Mouse (Mus musculus) intestine, embryonic 14.5 days (tissue): ENCODE measurements at regions not wholly inside any gene's neighbourhood (a gene's known extent, or its start where the extent isn't known, plus 50 kb on each side); places are given as distances from the start of the nearest gene placed in this dataset.
A peak's percentile ranks its signal among the peaks of the same experiment; 100 is the strongest.

Experiments used
- ATAC-seq: fragments of 200-750 bp; cut with Nextera tagmentation; replicated peaks from 2 replicates; pipeline ENCODE4 v1.8.0; 2017; ENCODE audit warnings: low read depth, moderate number of reproducible peaks, moderate TSS enrichment, moderate library complexity; ENCODE audit not compliant: low FRiP score, low TSS enrichment
- DNase-seq: peaks from one replicate; pipeline ENCODE4 v3.0.0-alpha.2; 2018; ENCODE audit warnings: low spot score
- H3K27ac ChIP-seq: fragments of 300-500 bp; sonication (generic); 2 replicates; pipeline ENCODE4 v1.5.1; 2014; ENCODE audit warnings: low read depth, mild to moderate bottlenecking, control low read depth
- H3K27me3 ChIP-seq: fragments of 300-500 bp; sonication (generic); replicated peaks from 2 replicates; pipeline ENCODE4 v1.6.1; 2014; ENCODE audit warnings: low read length, control low read depth; ENCODE audit not compliant: control insufficient read depth, insufficient read depth
- H3K36me3 ChIP-seq: fragments of 300-500 bp; sonication (generic); 2 replicates; pipeline ENCODE4 v1.6.1; 2014; ENCODE audit warnings: low read length, control low read depth; ENCODE audit not compliant: control insufficient read depth, insufficient read depth
- H3K4me1 ChIP-seq: fragments of 300-500 bp; sonication (generic); replicated peaks from 2 replicates; pipeline ENCODE4 v1.6.1; 2014; ENCODE audit warnings: low read length, control low read depth, mixed read lengths; ENCODE audit not compliant: control insufficient read depth, insufficient read depth
- H3K4me2 ChIP-seq: fragments of 300-500 bp; sonication (generic); 2 replicates; pipeline ENCODE4 v1.6.1; 2014; ENCODE audit warnings: low read length
- H3K4me3 ChIP-seq: fragments of 300-500 bp; sonication (generic); 2 replicates; pipeline ENCODE4 v1.5.1; 2014; ENCODE audit warnings: low read depth, low read length, control low read depth, mixed read lengths
- H3K9ac ChIP-seq: fragments of 300-500 bp; sonication (generic); 2 replicates; pipeline ENCODE4 v1.6.1; 2014; ENCODE audit warnings: mild to moderate bottlenecking, low read length
- H3K9me3 ChIP-seq: fragments of 300-500 bp; sonication (generic); 2 replicates; pipeline ENCODE4 v1.6.1; 2016; ENCODE audit warnings: low read length, control low read depth; ENCODE audit not compliant: control insufficient read depth
- WGBS: fragments of 180-500 bp; shearing (Covaris S2); extraction: QIAGEN DNeasy Blood & Tissue Kit; methylation state at CpG from one replicate; pipeline ENCODE4 v1.1.7; 2014; 5-methylcytosine and 5-hydroxymethylcytosine counted together

- DNase-seq (no peak), ATAC-seq (no peak)
- Histone ChIP-seq H3K27me3 (no peaks in the 10 kb centered on the region), H3K27ac (no peak overlapping the region), H3K36me3 (no peaks in the 10 kb centered on the region), H3K9ac (no peak overlapping the region), H3K4me3 (no peak overlapping the region), H3K9me3 (no peaks in the 10 kb centered on the region), H3K4me1 (0 out of 2 replicates have a peak, but pooled peaks cover 4% of the 10 kb centered on the region), H3K4me2 (no peak overlapping the region)
- WGBS = 80% methylated on average over 5 of the region's 5 CpGs
Observed at GRCm38 (mm10) chr4:95146268-95146667, 94.2 kb upstream of the Jun start.

GRCm38 (mm10) chr4:95148665-95149064 is 96.6 kb upstream of the Jun start:
- Histone ChIP-seq H3K27ac (no peak overlapping the region), H3K4me2 (no peak overlapping the region), H3K4me1 (peaks cover 10% of the 10 kb centered on the region), H3K9ac (no peak overlapping the region), H3K4me3 (no peak overlapping the region), H3K9me3 (no peaks in the 10 kb centered on the region), H3K36me3 (no peaks in the 10 kb centered on the region), H3K27me3 (no peaks in the 10 kb centered on the region)
- DNase-seq (no peak), ATAC-seq (no peak)
- WGBS = 65% methylated on average over 1 of the region's 1 CpGs

- Histone ChIP-seq H3K4me1 (peaks cover 14% of the 10 kb centered on the region), H3K9ac (no peak overlapping the region), H3K9me3 (no peaks in the 10 kb centered on the region), H3K36me3 (no peaks in the 10 kb centered on the region), H3K4me2 (no peak overlapping the region), H3K4me3 (no peak overlapping the region), H3K27me3 (no peaks in the 10 kb centered on the region), H3K27ac (no peak overlapping the region)
- 94% methylated on average over 8 of the region's 8 CpGs for WGBS
- DNase-seq = no peak
- no peak for ATAC-seq
Observed at GRCm38 (mm10) chr4:95151678-95152077, 99.7 kb upstream of the Jun start.

GRCm38 (mm10) chr4:95152431-95153115 is 100.6 kb upstream of the Jun start:
- 83% methylated on average over 4 of the region's 4 CpGs for WGBS
- H3K4me2 ChIP-seq = no peak overlapping the region
- no peaks in the 10 kb centered on the region for H3K9me3 ChIP-seq
- H3K4me3 ChIP-seq = no peak overlapping the region
- H3K9ac ChIP-seq = no peak overlapping the region
- H3K27me3 ChIP-seq = no peaks in the 10 kb centered on the region
- H3K27ac ChIP-seq = no peak overlapping the region
- no peak for DNase-seq
- peaks cover 14% of the 10 kb centered on the region for H3K4me1 ChIP-seq
- H3K36me3 ChIP-seq = no peaks in the 10 kb centered on the region
- no peak for ATAC-seq

GRCm38 (mm10) chr4:95153737-95154287 is 101.8 kb upstream of the Jun start:
- Histone ChIP-seq H3K27me3 (no peaks in the 10 kb centered on the region), H3K9me3 (no peaks in the 10 kb centered on the region), H3K4me1 (peaks cover 14% of the 10 kb centered on the region), H3K9ac (no peak overlapping the region), H3K27ac (peak overlapping the region; percentile 14), H3K4me3 (no peak overlapping the region), H3K4me2 (no peak overlapping the region; the same call in 1 of the 2 replicates), H3K36me3 (no peaks in the 10 kb centered on the region)
- DNase-seq (no peak), ATAC-seq (peak; percentile 79)
- 8% methylated on average over 6 of the region's 6 CpGs for WGBS

GRCm38 (mm10) chr4:95154377-95154776 is 102.4 kb upstream of the Jun start:
- ATAC-seq (no peak), DNase-seq (no peak)
- Histone ChIP-seq H3K4me3 (no peak overlapping the region), H3K9me3 (no peaks in the 10 kb centered on the region), H3K4me1 (peaks cover 14% of the 10 kb centered on the region), H3K36me3 (no peaks in the 10 kb centered on the region), H3K4me2 (no peak overlapping the region; the same call in 1 of the 2 replicates), H3K27ac (peak overlapping the region; percentile 14), H3K27me3 (no peaks in the 10 kb centered on the region), H3K9ac (no peak overlapping the region)
- WGBS = 68% methylated on average over 14 of the region's 14 CpGs

- H3K4me2 ChIP-seq = no peak overlapping the region
- WGBS = 82% methylated on average over 2 of the region's 2 CpGs
- no peak for ATAC-seq
- no peak overlapping the region for H3K9ac ChIP-seq
- no peak overlapping the region for H3K27ac ChIP-seq
- DNase-seq = no peak
- H3K4me3 ChIP-seq = no peak overlapping the region
- H3K27me3 ChIP-seq = no peaks in the 10 kb centered on the region
- H3K36me3 ChIP-seq = no peaks in the 10 kb centered on the region
- H3K9me3 ChIP-seq = no peaks in the 10 kb centered on the region
- H3K4me1 ChIP-seq = peaks cover 19% of the 10 kb centered on the region
Observed at GRCm38 (mm10) chr4:95155178-95155577, 103.2 kb upstream of the Jun start.

- no peaks in the 10 kb centered on the region for H3K9me3 ChIP-seq
- ATAC-seq (no peak), DNase-seq (no peak)
- H3K4me3 ChIP-seq = no peak overlapping the region
- H3K4me2 ChIP-seq = no peak overlapping the region
- peaks cover 20% of the 10 kb centered on the region for H3K4me1 ChIP-seq
- no peaks in the 10 kb centered on the region for H3K36me3 ChIP-seq
- no peaks in the 10 kb centered on the region for H3K27me3 ChIP-seq
- no peak overlapping the region for H3K9ac ChIP-seq
- 74% methylated on average over 5 of the region's 5 CpGs for WGBS
- no peak overlapping the region for H3K27ac ChIP-seq
Observed at GRCm38 (mm10) chr4:95155796-95156195, 103.8 kb upstream of the Jun start.
